Mouse (Mus musculus) E14TG2a.4 (cell line): ENCODE data around the gene Dbnl.

Experiments
- CTCF ChIP-seq: conservative IDR thresholded peaks from 2 replicates; pipeline ENCODE4 v1.5.1; 2014; ENCODE audit warnings: low read length
- NANOG ChIP-seq: IDR thresholded peaks from 2 replicates; pipeline ENCODE4 v1.6.1; 2014; ENCODE audit warnings: borderline replicate concordance, low read length, mixed read lengths

- TF ChIP-seq CTCF = no peak
- TF ChIP-seq NANOG = no peak
Observed at GRCm38 (mm10) chr11:5766019-5766418, 22.3 kb upstream of the Dbnl start.
